Mouse (Mus musculus): ENCODE measurements around the gene Mapk12.

DNA sequence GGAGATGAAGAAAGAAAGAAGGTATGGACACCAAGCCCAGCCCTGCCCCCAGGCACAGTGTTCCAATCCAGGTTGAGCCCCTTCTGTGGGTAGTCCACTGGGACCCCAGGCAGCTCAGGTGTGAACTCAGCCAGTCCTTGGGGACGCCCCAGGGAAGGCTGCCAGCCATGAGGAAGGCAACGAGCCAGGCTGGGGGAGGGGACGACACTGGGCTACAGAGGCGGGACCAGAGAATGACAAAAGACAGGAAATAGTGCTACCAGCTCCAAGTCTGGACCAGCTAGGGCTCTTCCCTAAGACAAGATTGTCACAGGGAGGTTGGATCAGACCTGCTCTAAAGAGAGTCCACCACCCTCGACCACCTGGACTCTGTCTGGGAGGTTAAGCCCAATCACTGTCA lies 36.6 kb upstream of the Mapk12 start:
- TF ChIP-seq CTCF (IDR thresholded peaks at IDR 0.05): no peak
- no peak for TF ChIP-seq EP300 (IDR thresholded peaks at IDR 0.05)
